Mouse (Mus musculus): ENCODE results near the gene Specc1.
"Not testable (repeated sequence)": the region's sequence is repeated elsewhere in the genome, so short reads cannot be mapped to it uniquely, and the experiment has no call there.

Specc1 gene

DNA sequence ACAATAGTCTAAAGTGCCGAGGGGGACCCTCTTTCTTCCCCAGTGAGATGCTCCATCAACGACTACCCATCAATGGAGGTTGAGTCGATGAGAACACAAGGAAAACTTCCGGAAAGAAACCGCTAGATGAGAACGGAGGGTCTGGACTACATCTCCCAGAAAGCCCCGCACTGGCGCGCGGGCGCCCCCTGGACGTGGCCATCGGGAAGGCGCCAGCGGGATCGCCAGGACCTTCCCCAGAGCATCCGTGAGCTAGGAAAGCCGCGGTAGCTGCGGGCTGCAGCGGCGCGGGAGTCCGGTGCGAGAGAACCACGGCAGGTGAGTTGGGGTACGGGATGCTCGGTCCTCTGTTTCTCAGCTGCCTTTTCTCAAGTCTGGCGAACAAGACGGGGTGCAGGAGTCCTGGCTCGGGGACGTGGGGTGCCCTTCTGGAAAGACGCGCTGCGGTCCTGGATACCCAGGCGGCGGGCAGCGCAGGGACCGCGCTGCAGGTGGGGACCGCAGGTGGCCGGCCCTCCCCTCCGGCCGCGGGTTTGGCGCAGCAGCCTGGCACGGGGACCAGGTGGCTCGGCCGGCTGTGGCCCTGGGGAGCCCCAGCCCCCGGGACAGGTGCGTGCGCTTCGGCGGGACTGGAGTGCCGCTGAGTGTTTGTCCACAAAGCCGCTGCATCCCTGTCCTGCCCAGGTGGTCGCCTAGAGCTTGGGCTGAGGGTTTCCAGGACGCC is at the start of gene Specc1:
Specc1 (plus strand) TSS at position 192 of the 724 bp plus-strand sequence.
- peak; percentile 47 for DNase-seq (ENCODE audit: low read depth, low spot score)

DNA sequence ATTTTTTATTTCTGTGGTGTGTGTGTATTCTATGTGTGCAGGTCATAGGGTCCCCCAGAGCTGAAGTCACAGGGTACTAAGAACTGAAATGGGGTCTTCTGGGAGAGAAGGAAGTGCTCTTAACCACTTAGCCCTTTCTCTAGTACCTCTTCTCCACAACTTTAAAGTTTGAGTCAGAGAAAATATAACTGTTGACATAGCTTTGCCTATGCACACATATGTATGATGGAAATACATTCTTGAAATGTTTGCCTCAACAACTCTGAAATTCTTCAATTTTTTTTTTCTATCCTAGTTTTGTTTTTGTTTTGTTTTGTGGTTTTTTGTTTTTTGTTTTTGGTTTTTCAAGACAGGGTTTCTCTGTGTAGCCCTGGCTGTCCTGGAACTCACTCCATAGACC is 48.2 kb upstream of the Specc1 start:
- DNase-seq (ENCODE audit: low read depth, low spot score), result no peak

DNA sequence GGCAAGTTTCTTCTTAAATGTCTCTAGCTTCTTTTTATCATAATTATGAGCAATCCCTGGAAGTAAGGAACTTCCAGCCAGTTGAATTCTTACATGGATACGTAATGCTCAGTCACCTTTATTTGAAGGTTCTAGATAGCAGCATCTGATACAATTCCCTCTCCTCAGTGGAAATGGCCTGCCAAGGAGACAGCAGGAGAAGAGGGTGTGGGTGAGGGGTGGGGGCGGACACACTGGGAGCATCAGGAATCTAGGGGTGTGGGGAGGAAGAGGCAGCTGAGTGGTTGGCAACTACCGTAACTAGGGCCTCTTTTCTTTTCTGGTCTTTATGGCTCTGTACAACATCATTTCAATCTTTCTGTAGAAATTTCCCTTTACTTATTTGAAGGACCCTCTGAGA is 36.9 kb upstream of the Specc1 start:
- DNase-seq (ENCODE audit: low read depth, low spot score), result no peak

GRCm38 (mm10) chr11:61923309-61923708 is 33.3 kb upstream of the Specc1 start:
- no peak for DNase-seq (ENCODE audit: low read depth, low spot score)

DNA sequence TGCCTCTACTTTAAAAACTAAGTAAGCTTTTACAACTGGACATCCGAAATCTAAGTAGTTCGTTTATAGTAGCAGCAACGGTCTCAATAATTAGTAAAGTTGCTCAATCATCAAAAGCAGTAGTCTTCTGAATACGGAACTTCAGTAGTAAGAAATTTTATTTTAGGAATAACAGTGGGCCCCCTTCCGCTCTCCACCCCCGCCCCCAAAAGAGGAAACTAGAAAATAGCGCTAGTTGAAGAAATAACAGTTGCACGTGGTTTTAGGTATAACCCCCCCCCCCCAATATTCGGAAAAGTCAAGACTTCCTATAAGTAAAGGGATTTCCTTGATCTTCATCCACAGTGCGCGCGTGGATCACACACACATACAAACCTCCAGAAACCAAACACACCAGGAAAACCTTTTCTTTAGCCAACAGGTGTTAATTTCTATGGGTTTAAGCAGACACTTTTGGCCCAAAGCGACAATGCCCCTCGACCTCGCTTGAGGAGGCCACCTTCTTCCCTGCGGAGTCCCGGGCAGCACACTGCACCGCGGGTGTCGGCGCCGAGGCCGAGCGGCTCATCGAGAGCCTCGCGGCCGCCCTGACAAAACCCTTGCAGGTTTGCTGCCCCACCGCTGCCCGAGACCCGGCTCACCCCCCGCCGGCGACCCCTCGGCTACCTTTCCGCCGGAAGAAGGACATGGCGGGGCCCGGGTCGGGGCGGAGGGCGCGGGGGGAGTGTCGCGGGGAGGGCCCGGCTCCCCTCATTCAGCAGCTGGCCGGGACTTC is 27.1 kb upstream of the Specc1 start:
- DNase-seq (ENCODE audit: low read depth, low spot score), result peak; percentile 10

- peak; percentile 93 for DNase-seq (ENCODE audit: low read depth, low spot score)
These were observed 26.5 kb upstream of the Specc1 start, which contains the start of gene Akap10 for GRCm38 (mm10) chr11:61930098-61930517. Gene Akap10 (minus strand): TSS chr11:61930252.

DNA sequence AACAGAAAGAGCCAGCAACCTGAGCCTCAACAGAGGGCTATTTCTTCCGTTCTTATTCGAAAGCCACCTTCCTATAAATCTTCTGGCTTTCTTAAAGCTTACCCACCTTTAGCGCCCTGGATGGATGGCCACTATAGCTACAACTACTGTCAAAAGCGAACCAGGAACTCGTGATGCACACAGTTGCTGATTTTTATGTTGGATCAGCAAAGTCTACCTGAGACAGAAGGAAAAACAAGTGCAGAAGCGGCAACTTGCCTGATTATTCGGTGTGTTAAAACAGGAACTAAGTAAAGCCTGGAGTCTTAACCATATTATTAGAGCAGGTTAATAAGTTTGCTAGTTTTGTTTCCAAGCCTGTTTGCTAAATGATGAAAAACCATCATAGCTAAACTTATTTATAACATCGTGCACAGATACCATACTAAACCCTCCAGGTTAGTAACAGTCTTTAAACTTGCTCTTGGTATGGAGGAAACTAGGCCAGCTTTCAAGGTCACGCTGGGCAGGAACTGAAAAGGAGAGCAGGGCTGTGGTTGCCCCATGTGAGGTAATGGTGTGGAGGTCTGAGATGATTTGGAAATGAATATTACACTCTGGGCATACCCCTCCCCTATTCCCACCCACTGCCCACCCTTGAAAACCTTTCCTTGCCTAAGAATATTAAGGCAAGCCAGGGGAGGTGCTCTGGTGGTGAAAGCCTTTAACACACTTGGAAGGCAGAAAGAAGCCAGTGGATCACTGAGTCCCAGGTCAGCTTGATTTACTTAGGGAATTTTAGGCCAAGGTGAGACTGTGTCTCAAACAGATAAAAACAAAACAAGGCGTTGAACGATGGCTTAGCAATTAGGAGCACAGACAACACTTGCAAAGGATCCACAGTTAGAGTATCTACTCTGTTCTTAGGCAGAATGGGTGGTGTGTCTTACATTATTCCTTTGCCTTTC is 25.6 kb upstream of the Specc1 start:
- DNase-seq (ENCODE audit: low read depth, low spot score), result no peak

DNA sequence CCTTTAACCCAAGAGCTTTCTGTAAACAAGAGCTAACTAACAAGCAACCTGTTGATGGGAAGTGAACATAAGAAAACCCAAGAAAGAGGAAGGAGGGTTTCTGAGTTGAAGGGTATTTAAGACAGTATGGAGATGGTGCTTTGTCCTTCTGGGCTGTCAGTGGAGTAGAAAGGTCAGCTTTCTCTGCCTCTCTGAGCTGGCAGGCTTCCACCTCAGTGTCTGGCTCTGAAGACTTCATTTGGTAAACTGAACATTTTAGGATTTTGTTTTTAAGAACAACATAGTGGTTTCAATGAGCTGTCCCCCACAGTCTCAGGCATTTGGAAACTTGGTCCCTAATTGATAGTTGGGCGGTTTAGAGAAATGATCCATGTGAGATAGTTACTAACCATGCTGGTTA is 18.8 kb upstream of the Specc1 start:
- no peak for DNase-seq (ENCODE audit: low read depth, low spot score)

- DNase-seq (ENCODE audit: low read depth, low spot score), result no peak
These were observed 13.7 kb upstream of the Specc1 start for GRCm38 (mm10) chr11:61942903-61943302.

DNA sequence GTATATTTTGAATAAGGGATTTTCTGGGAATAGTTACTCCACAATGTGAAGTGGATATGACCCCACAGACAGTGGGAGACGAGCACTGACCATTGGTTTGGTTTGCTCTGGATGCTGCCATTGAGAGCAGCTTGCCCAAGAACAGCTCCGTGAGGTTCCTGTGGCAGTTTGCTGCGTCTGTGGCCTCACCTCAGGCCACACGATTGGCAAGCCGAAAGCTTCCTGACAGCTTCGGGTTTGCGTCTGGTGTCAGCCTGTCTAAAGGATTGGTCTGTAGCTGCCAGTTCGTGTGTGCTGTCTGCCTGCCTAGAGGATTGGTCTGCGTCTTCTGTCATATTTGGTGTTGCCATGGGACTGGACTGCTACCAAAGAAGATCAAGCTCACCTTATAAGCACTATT is 12.1 kb upstream of the Specc1 start:
- DNase-seq (ENCODE audit: low read depth, low spot score), result no peak

- no peak for DNase-seq (ENCODE audit: low read depth, low spot score)
These were observed 10.0 kb upstream of the Specc1 start for GRCm38 (mm10) chr11:61946608-61947007.

DNA sequence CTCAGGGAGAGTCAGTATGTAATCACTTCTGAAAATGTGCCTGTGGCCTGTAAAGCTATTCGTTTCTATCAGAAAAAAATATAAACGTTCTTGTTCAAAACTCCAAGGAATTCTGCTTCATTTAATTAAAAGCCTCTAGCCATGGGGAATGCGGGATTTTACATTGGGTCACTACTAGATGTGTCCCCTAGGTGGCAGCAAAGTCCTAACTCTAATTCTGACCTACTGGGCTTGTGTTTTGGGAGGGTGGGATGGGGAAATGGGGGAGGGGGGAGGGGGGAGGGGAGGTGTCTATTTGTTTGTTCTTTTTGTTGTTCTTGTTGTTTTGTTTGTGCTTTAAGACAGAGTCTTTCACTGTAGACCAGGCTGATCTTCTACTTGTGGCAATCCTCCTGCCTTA is 7.2 kb upstream of the Specc1 start:
- DNase-seq (ENCODE audit: low read depth, low spot score), result no peak

GRCm38 (mm10) chr11:61950632-61951031 is 5.9 kb upstream of the Specc1 start:
- peak; percentile 47 for DNase-seq (ENCODE audit: low read depth, low spot score)

DNA sequence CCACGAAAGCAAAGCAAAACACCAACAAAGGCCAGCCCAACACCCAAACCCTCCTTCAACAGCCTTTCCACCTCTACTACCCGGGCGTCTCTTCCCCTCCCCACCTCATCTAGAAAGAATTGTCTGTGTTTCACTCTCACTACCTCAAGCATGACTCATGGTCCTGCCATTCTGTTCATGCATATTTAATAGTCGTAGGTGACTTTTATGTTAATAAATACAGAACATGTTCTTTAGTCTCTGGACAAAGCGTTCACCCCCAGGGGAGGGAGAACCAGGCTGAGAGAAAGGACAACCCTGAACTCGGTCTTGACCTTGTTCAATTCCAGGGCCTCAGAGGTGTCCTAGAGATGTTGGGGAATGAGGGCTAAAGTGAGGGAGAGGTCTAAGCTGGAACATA is 1.4 kb upstream of the Specc1 start:
- no peak for DNase-seq (ENCODE audit: low read depth, low spot score)

DNA sequence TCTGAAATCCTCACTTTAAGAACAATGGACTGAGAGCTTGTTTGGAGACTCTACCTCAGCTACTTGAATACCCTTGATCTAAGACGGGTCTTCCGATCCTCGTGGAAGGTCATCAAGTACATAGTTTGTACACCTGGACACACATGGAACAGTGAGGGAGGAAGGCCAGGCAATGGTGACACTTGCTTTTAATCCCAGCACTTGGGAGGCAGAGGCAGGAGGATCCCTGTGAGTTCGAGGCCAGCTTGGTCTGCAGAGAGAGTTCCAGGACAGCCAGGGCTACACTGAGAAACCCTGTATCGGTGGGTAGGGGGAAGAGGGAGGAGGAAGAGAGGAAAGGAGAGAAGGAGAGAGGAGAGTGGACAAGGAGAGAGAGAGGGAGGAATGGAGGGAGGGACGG is 612 bp upstream of the Specc1 start:
- no peak for DNase-seq (ENCODE audit: low read depth, low spot score)

DNA sequence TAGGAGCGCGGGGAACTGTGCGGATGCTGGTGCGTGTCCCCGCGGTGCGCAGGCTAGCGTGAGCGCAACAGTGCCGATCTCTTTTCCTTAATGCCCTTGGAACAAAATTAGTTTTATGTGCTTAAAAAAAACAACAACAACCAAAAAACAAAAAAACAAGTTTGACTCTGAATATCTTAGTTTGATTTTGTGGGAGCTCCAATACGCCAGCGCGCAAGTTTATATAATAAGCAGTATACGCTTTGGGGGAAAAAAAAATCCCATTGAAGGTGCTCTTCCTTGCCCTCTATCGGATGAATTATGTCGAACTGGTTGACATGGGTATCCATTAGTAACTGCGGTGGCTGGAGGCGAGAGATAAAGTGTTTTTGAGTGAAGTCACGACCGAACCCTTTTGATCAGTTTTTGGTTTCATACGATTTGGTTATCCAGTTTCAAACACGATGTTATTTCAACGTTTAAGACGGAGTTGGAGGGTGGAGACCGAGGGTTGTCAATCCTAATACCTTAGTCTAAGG is 792 bp downstream of the Specc1 start:
- peak; percentile 7 for DNase-seq (ENCODE audit: low read depth, low spot score)

DNA sequence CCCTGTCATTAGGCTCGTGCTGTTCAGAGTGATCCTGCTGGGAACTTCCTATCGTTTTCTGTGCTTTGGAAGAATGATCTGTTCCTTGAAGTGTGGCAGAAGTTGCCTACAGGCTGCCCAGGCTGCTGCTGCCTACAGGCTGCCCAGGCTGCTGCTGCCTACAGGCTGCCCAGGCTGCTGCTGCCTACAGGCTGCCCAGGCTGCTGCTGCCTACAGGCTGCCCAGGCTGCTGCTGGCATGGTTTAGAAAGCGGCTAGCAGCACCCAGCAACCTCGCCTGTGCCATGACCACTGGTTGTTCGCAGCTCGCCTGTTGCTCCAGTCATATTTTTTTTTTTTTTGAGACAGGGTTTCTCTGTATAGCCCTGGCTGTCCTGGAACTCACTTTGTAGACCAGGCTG is 2.1 kb downstream of the Specc1 start:
- DNase-seq (ENCODE audit: low read depth, low spot score), result not testable (repeated sequence)

- DNase-seq (ENCODE audit: low read depth, low spot score), result no peak
These were observed 3.5 kb downstream of the Specc1 start for GRCm38 (mm10) chr11:61960096-61960495.

DNA sequence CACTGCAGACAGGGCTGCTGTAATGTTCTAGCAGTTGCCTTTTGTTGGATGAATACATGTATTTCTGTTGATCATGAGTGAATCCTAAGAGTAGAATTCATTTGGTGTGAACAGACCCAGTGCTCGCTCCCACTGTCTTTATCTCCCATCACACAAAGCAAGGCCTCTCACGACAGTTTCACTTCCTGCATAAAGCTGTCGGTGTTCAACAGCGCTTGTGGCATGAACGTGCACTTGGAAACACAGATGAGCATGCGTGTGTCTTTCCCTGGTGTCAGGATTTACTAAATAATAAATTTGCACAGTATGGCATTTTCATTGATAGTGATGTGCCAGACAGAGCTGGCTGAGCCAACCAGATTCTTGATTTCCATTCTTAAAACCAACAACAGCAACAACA is 6.1 kb downstream of the Specc1 start:
- DNase-seq (ENCODE audit: low read depth, low spot score), result no peak

DNA sequence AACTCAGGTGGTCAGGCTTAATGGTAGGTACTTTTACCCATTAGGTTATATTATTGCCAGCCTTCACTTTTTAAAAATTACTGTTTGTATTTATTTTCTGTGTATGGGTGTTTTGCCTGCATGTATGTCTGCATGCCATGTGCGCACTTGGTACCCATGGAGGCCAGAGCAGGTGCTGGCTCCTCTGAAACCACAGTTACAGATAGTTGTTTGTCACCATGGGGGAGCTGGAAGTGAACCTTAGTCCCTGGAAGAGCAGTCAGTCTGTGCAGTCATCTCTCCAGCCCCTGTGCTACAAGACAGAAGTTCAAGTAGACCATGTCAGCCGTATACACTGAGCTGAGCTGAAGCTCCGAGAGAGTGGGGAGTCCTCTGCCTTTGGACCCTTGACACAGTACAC is 6.6 kb downstream of the Specc1 start:
- DNase-seq (ENCODE audit: low read depth, low spot score), result no peak

DNA sequence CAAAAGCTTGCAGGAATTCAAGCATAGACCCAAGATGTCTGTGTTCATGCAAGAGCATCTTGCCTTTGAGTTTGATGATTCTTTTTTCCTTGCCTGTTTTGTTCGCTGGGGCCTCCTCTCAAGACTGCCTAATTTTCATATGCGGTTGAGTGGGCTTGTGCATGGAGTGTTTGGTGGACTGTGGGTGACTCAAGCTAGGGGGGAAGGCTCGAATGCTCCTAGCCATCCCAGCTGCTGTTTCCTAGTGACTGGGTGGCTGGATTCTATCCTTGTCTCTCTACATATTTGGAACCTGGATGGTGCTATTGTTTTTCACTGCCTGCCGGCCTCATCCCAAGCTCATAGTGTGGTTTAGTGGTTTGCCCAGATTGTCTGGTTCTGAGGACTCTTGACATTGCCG is 8.0 kb downstream of the Specc1 start:
- no peak for DNase-seq (ENCODE audit: low read depth, low spot score)

DNA sequence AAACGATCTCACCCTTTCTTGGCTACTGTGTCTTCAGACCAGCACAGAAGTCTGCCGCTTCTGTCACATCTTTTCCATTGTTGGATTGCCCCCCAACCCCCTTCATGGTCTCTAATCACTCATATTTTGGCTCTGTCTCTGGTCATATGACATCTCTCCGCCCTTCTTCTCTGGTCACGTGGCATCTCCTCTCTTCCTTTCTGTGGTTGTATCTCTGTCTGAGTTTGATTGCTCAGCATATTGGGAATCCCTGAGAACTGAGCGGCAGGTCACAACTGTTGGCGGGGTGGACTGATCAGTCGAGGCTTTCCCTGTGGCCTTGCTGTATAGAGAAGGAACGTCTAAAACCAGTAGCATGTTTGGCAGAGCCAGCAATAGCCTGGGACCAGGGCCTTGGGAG is 10.5 kb downstream of the Specc1 start:
- DNase-seq (ENCODE audit: low read depth, low spot score), result no peak

All from skeletal muscle tissue, adult 2 months (tissue).